Mouse (Mus musculus) E14TG2a.4 (cell line): ENCODE results near the gene 1700014D04Rik.
"Not testable (repeated sequence)": the region's sequence is repeated elsewhere in the genome, so short reads cannot be mapped to it uniquely, and the experiment has no call there.

Experiments
- H3K27me3 ChIP-seq: 2 replicates; pipeline ENCODE4 v1.6.1; 2014; ENCODE audit warnings: low read length, control low read depth; ENCODE audit not compliant: insufficient read depth
- H3K36me3 ChIP-seq: 2 replicates; pipeline ENCODE4 v1.6.1; 2014; ENCODE audit warnings: low read length, control low read depth; ENCODE audit not compliant: insufficient read depth
- H3K4me1 ChIP-seq: replicated peaks from 2 replicates; pipeline ENCODE4 v1.6.1; 2014; ENCODE audit warnings: low read depth, low read length, control low read depth
- H3K4me3 ChIP-seq: replicated peaks from 2 replicates; pipeline ENCODE4 v1.5.1; 2014; ENCODE audit warnings: mild to moderate bottlenecking, low read length
- H3K9me3 ChIP-seq: 2 replicates; pipeline ENCODE4 v1.6.1; 2014; ENCODE audit warnings: low read length, control low read depth
- CTCF ChIP-seq: conservative IDR thresholded peaks from 2 replicates; pipeline ENCODE4 v1.5.1; 2014; ENCODE audit warnings: low read length
- NANOG ChIP-seq: IDR thresholded peaks from 2 replicates; pipeline ENCODE4 v1.6.1; 2014; ENCODE audit warnings: borderline replicate concordance, low read length, mixed read lengths
- POU5F1 ChIP-seq: IDR thresholded peaks from 2 replicates; pipeline ENCODE4 v1.6.1; 2014; ENCODE audit warnings: low read length, borderline replicate concordance

The 1700014D04Rik gene

GRCm38 (mm10) chr13:59703514-59703913, 43.0 kb downstream of the 1700014D04Rik start:
- Histone ChIP-seq H3K4me1 (peaks cover 45% of the 10 kb centered on the region), H3K4me3 (no peak overlapping the region), H3K9me3 (no peaks in the 10 kb centered on the region), H3K36me3 (no peaks in the 10 kb centered on the region), H3K27me3 (peaks cover 11% of the 10 kb centered on the region)
- no peak for TF ChIP-seq NANOG
- TF ChIP-seq CTCF, result no peak
- TF ChIP-seq POU5F1, result no peak

- peaks cover 11% of the 10 kb centered on the region for H3K27me3 ChIP-seq
These were observed 46.4 kb downstream of the 1700014D04Rik start for GRCm38 (mm10) chr13:59700137-59700536.

GRCm38 (mm10) chr13:59699131-59699530, 47.4 kb downstream of the 1700014D04Rik start:
- TF ChIP-seq CTCF, result no peak
- TF ChIP-seq POU5F1, result no peak
- no peak for TF ChIP-seq NANOG
- peaks cover 10% of the 10 kb centered on the region for H3K27me3 ChIP-seq

More at GRCm38 (mm10) chr13:59700137-59700536, 46.4 kb downstream of the 1700014D04Rik start:
- not testable (repeated sequence) for H3K9me3 ChIP-seq, H3K4me3 ChIP-seq, H3K36me3 ChIP-seq
- peaks cover 22% of the 10 kb centered on the region for H3K4me1 ChIP-seq

GRCm38 (mm10) chr13:59695781-59696180, 50.8 kb downstream of the 1700014D04Rik start:
- Histone ChIP-seq H3K4me3 (no peak overlapping the region), H3K36me3 (no peaks in the 10 kb centered on the region), H3K27me3 (no peaks in the 10 kb centered on the region), H3K4me1 (peaks cover 14% of the 10 kb centered on the region), H3K9me3 (peaks cover 5% of the 10 kb centered on the region)
- TF ChIP-seq CTCF, result no peak
- TF ChIP-seq NANOG, result no peak
- no peak for TF ChIP-seq POU5F1

More at GRCm38 (mm10) chr13:59699131-59699530, 47.4 kb downstream of the 1700014D04Rik start:
- no peaks in the 10 kb centered on the region for H3K36me3 ChIP-seq
- peaks cover 12% of the 10 kb centered on the region for H3K4me1 ChIP-seq
- no peak overlapping the region for H3K4me3 ChIP-seq
- H3K9me3 ChIP-seq, result no peaks in the 10 kb centered on the region

- H3K27me3 ChIP-seq, result no peaks in the 10 kb centered on the region
- no peaks in the 10 kb centered on the region for H3K36me3 ChIP-seq
- peaks cover 5% of the 10 kb centered on the region for H3K9me3 ChIP-seq
- no peak within 1 kb of the TSS for H3K4me3 ChIP-seq
- TF ChIP-seq CTCF (no peak), POU5F1 (no peak), NANOG (no peak)
- peaks cover 13% of the 10 kb centered on the region for H3K4me1 ChIP-seq
These were observed 52.5 kb downstream of the 1700014D04Rik start, which contains the start of gene 4921517D22Rik for GRCm38 (mm10) chr13:59694008-59694407. Gene 4921517D22Rik, minus strand, starts transcription at chr13:59694108.

GRCm38 (mm10) chr13:59691478-59691877, 55.1 kb downstream of the 1700014D04Rik start:
- Histone ChIP-seq H3K27me3 (no peaks in the 10 kb centered on the region), H3K9me3 (peaks cover 5% of the 10 kb centered on the region), H3K4me3 (no peak overlapping the region), H3K4me1 (peaks cover 13% of the 10 kb centered on the region), H3K36me3 (no peaks in the 10 kb centered on the region)
- no peak for TF ChIP-seq NANOG
- no peak for TF ChIP-seq POU5F1
- TF ChIP-seq CTCF, result no peak
